8 mouse cellular contexts compared by ENCODE assay signal in the genomic region with DNA sequence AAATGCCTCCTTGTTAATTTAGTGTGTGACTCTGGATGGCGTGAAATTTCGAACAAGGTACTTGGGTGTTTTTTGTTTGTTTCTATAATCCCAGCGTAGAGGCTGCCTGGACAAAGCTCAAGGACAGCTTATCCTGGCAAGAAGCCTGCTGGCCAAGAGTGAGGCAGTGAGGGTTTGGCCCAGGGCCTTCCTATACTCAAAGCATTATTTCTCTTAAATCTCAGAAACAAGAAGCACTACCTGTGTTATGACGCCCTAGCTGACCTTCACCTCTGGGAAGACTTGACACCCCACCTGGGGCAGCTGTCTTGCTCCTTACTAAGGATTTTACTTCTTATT. TPM values are rescaled to one million over a fixed set of nuclear protein-coding genes. Genes with fewer than 3 reads are reported as not detected.
A peak's percentile ranks its signal among the peaks of the same experiment; 100 is the strongest.
DNase-seq lines count a peak whose midpoint lies in the region; TF ChIP-seq lines count a peak whose summit lies in the region.

No protein-coding gene starts in this region.

- peak overlapping the region; percentile 87 for H3K27ac ChIP-seq in spleen, adult 2 months (ENCODE audit: insufficient read depth, low read length)

- no peak for DNase-seq in spleen, adult 2 months (ENCODE audit: low read depth in 1 of 2, low spot score in 2 of 2)
- DNase-seq in spleen, postnatal 10 days (ENCODE audit: low spot score in 2 of 2): no peak
- DNase-seq in cerebellum, postnatal 14 days: peak; percentile 88
- DNase-seq in heart, adult 8-10 months (ENCODE audit: low spot score): peak; percentile 82
- DNase-seq in kidney, adult 18-20 months: peak; percentile 77
- DNase-seq in lung, adult 2 months: peak; percentile 65
- peak; percentile 53 for DNase-seq in ovary, postnatal 14 days (ENCODE audit: low spot score)
- DNase-seq in frontal cortex, postnatal 10 days (ENCODE audit: low spot score in 2 of 2): no peak

- no peaks in the 10 kb centered on the region for H3K27me3 ChIP-seq in spleen, adult 2 months (ENCODE audit: control insufficient read depth, insufficient read depth, low read length)

- peaks cover 9% of the 10 kb centered on the region; the same call in 1 of the 2 replicates for H3K4me1 ChIP-seq in spleen, adult 2 months (ENCODE audit: control insufficient read depth, insufficient read depth, insufficient read length)
- H3K4me1 ChIP-seq in lung, adult 2 months (ENCODE audit: control insufficient read depth, insufficient read depth, low read length): peaks cover 10% of the 10 kb centered on the region

- TF ChIP-seq POLR2A in spleen, adult 2 months (IDR thresholded peaks at IDR 0.05; ENCODE audit: low read depth, low read length): no peak
- no peak for TF ChIP-seq POLR2A in lung, adult 2 months (IDR thresholded peaks at IDR 0.05; ENCODE audit: borderline replicate concordance, extremely low read depth, low read depth, low read length)

- TF ChIP-seq CTCF in spleen, adult 2 months (IDR thresholded peaks at IDR 0.05; ENCODE audit: extremely low read depth, insufficient read depth, insufficient read length, insufficient replicate concordance): no peak
- TF ChIP-seq CTCF in lung, adult 2 months (IDR thresholded peaks at IDR 0.05; ENCODE audit: insufficient read depth, low read length): no peak

- peak overlapping the region; percentile 53 for H3K4me3 ChIP-seq in spleen, adult 2 months (ENCODE audit: extremely low read depth, insufficient read depth, insufficient read length)
- peak overlapping the region; percentile 100 for H3K4me3 ChIP-seq in lung, adult 2 months (replicated peaks; ENCODE audit: extremely low read depth, low read depth, low read length)

- 41% methylated on average over 4 of the region's 4 CpGs for WGBS in spleen, adult 2 months
- 7% methylated on average over 4 of the region's 4 CpGs for WGBS in lung, adult 2 months

- peaks cover 18% of the 10 kb centered on the region; the same call in 1 of the 2 replicates for H3K36me3 ChIP-seq in spleen, adult 2 months (ENCODE audit: control insufficient read depth, insufficient read depth, low read length)

RNA-seq across cellular contexts. Expression of a gene that starts 2.6 kb away (rescaled TPM):
- polyA plus RNA-seq in spleen, adult 2 months (2012; rRNA removed): 28.2 and 33.2 TPM in 2 replicates
- 10 to 100 TPM; 43.5 to 60.4 (median 50.3) TPM for total RNA-seq in heart, adult 8-10 months (2022)
- polyA plus RNA-seq in lung, adult 2 months (2012; rRNA removed): 49.3 and 63.2 TPM in 2 replicates

RNA-seq across cellular contexts. Expression of a gene that starts 18.1 kb away (rescaled TPM):
- 0.15 TPM in 1 of 2 replicates, not detected in the other for polyA plus RNA-seq in spleen, adult 2 months (2012; rRNA removed)
- not detected for total RNA-seq in heart, adult 8-10 months (2022)
- polyA plus RNA-seq in lung, adult 2 months (2012; rRNA removed): 0.11 and 0.14 TPM in 2 replicates

Comparison
In these comparisons a context has a peak if more than half of its experiments do, and no peak if none do; other contexts are left out.
1. DNase-seq: peak in cerebellum, postnatal 14 days (2 of 2), heart, adult 8-10 months (single experiment), kidney, adult 18-20 months (single experiment), lung, adult 2 months (single experiment) and ovary, postnatal 14 days (single experiment); none in spleen, adult 2 months (0 of 2), spleen, postnatal 10 days (0 of 2) and frontal cortex, postnatal 10 days (0 of 2).